Mouse (Mus musculus): Measurements from ENCODE around the gene Igsf9b.

Igsf9b gene

DNA sequence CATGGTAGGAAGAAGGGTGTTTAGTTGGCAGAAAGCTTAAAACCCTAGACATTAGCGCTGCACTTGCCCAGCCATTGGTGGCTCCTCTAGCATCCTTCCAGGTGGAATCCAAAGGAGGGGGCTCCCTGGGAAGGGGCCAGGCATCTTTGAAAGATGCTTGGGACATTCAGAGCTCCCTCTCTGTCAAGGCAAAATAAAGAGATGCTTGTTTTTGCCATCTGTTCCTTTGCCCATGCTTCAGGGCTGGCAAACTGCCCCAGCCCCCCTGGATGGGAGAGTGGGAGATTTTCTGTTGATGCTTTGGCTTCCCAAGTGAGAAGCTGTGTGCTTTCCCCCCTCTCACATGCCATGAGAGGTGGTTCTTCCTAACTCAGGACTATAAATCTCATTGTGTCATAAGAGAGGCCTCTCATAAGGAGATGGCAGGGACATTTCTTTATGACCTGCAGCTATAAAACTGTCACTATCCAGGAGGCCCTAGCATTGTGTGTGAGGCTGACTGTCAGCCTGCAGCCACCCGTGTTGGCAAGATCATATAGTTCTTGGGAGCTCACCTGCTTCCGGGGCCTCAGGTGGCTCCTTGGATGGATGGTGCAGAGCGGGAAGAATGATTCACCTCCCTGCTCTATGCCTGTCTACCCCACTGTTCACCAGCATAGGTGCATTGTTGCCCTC, 38.1 kb downstream of the Igsf9b start:
- DNase-seq = peak in 1 of 2 experiments; percentile 68

DNA sequence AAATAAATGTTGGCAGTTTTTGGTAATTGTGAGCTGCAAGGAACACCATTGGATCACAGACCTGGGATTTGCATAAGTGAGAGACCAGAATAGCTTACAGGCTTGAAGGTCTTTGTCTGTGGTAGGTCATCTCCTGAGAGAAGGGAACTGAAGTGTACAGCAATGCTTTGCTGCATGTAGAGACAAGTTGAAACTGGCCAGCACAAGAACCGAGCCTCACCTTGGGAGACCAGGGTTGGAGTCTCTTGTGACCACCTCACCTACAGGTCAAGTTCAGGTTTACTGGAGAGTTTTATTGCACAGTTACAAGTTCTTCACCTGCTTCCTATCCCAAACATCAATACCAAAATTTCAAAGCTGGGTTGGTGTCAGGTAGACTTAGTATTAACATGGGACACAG, 40.2 kb downstream of the Igsf9b start:
- DNase-seq = no peak

DNA sequence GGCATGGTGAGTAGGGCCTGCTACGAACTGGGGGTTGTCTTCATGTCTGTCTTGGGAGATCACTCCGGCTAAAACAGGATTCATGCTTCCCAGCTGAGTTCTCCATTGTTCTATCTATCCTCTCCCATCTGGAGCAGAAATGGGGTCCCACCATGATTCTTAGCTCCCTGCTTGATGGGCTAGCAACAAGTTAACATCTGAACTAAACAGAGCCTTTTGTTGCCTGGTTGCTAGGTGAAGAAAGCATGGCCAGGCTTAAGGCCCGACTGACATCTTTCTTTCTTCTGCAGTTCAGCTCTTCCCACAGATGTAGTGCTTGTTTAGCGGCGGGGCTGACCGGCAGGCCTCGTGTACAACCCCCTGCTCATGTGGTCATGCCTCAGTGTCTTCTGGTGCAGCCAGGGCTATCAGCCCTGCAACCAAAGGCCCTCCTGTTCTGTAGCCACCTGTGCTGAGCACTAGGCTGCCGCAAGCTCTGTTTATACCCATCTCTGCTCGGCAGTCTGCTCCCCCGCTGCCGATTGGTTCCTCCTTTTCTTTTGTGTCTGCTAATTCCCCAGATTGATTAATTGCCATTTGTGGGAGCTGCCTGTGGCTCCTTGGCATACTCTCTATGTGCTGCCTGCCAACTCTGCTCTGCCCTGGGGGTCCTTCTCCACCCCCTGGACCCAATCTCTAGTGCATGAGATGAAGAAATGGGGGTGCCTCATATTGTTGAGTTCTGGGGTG, 47.7 kb downstream of the Igsf9b start:
- DNase-seq = no peak

DNA sequence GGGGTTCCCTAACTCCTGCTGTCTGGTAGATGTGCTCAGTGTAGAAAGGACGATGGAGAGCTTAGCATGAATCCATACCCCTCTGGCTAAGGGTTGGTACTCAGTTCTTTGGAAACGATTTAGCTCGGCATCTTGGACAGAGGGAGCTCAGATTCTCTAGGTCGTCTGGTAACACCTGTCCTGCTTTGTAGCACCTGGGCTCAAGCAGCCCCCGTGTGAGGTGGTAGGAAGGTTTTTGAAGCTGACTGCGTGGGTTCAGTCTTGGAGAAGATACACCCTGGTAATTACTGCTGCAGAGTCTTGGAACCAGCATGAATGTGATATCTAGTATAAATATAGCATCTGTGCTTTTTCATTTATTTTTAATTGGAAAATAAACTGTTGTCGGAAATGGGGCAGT, 54.1 kb downstream of the Igsf9b start:
- DNase-seq = no peak

DNA sequence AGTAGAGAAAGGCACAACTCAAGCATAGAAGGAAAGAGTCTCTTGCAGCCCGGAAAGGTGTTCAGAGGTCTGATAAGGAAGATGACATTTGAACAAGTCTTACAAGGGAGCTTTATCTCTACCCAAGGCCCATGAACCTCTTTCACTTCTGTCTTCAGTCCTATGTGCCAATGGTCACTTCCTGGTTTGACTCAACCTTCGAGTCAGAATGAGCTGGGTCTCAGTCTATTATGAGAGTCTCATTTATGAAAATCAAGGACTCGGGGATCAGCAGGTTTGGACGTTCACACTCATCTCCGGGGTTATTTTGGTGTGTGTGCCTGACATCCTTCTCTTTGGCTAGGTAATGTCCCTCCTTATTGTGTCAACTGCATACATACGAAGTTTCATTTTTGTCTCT, 58.9 kb downstream of the Igsf9b start:
- DNase-seq = no peak

DNA sequence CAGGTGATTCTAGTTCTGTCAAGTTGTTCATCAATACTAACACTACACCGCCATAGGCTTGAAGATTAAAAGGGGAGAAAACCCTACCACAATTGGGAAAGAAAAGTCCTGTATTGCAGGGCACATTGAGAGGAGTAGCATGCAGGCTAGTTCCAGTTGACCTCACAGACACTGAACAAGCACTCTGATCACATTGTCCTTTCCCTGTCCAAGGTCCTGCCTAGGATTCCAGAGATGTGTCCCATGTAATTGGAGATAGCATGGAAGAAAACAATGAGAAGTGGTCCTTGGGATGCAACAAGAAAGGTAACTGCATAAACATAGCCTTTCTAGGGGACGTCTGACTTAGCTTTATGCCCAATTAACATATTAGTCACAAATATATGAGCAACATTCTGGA, 68.2 kb downstream of the Igsf9b start:
- no peak for DNase-seq

DNA sequence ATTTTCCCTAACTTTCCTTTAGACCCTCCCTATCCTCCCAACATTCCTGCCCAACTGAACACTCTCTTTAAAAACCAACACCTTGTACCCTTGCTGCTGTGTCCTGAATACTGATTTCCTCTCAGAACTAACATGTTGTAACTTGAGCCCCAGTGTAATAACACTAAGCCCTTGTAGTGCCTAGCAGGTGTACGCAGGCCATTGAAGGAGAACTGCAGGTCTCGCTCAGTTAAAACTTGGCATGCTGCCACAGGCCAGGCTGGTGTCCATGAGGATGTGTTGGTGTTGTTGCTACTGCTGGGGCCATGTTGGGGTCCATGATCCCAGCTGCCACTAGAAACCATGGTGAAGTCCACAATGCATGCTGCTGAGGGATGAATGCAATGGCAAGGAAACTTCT, 70.1 kb downstream of the Igsf9b start:
- DNase-seq = no peak

DNA sequence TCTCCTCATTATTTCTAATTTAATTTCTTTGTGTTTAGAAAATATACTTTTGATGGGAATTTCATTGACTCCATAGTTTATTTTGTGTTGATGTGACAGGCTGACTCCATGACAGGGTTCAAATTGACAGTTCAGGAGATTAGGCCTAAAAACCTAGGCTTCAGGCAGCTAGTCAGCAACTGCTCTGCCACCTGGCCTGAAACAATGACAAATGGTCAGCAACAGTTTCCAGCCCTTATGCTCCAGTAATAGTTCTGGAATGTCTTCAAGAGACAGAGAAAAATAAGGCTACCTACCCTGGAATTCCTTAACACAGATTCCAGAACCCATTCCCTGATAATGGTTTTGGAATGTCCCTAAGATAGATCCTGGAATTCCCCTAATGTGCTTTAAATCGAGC, 76.7 kb downstream of the Igsf9b start:
- DNase-seq = peak; percentile 48 to 63

DNA sequence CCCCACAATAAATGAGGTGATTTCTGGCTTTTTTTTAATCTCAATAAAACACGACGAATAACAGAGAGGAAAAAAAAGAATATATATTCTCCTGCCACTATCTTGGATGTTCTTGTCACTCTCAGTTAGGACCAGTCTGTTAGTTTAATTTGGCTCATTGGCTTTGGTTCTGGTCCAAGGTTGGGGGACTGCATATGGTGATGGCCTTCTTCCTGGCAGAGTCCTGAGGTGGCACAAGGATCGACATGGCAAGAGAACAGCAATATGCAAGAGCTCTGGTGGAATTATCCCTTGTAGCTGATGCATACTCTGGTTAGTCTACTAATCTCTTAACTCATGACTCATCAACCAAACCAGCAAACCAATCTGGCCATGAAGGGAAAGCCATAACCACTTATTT, 87.9 kb downstream of the Igsf9b start:
- DNase-seq = peak; percentile 72 to 78

DNA sequence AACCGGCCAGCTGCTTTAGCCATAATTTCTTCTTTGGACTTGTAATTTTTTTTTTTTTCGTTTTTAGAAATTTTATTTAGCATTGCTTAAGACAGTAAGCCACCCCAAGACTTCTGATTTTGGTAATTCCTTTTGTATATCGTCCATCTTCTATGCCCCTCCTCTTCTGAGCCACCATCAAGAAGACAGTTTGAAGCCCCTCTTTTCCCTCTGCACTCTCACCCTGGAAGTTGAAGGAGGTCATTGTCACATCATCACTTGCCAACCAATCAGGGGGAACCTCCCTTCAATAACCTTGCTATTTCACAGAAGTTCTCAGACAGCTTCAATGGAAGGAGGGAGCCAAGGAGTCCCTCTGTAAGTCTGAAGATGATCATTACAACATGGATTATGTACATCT, 97.5 kb downstream of the Igsf9b start, which contains the start of gene Spata19:
Gene Spata19 (plus strand): TSS at position 301 of the 400 bp plus-strand sequence.
- DNase-seq = no peak

DNA sequence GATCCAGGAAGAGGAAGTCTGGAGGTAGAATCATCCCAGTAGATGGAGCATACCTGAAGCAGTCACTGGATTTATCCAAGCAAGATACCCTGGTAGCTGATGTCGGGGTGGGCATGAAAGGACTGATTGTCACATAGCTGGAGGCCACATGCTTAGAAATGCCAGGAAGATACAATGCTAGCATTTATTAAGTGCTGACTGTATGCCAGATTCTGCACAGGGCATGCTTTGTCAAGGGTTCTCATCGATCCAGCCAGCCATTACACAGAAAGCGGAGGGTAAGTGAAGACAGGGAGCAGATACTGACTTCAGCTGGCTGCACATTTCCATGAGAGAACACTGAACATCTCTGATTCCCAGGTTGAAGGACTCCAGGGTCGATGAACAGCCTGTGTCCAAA, 102.2 kb downstream of the Igsf9b start:
- DNase-seq = no peak

All from cerebellum, postnatal 25 days (tissue).